Mouse (Mus musculus): ENCODE measurements around the gene Boll.
"Not testable (repeated sequence)": the region's sequence is repeated elsewhere in the genome, so short reads cannot be mapped to it uniquely, and the experiment has no call there.

Boll gene

GRCm38 (mm10) chr1:55363044-55363565, at the start of gene Boll:
Gene Boll (minus strand): TSS chr1:55363469.
- ChIA-PET CTCF (interaction anchor here in 3 of 4 experiments (0.5 to 2.6 kb wide), 27 partner anchors 12 to 551 kb away, joined by 3 to 16 read pairs (median 4); partner anchors contain the start of gene Coq10b (in 1 of the 3)), POLR2A (interaction anchor here in 3 of 4 experiments (1.0 to 1.8 kb wide), 6 partner anchors 10 to 163 kb away, joined by 3 to 4 read pairs (median 3); no protein-coding TSS in a partner anchor)

- CTCF ChIA-PET: no interaction called here
- POLR2A ChIA-PET: no interaction called here
These were observed 49.3 kb upstream of the Boll start for GRCm38 (mm10) chr1:55412569-55412968.

GRCm38 (mm10) chr1:55411079-55411478, 47.8 kb upstream of the Boll start:
- POLR2A ChIA-PET: no interaction called here
- CTCF ChIA-PET: interaction anchor here in 1 of 4 experiments (0.6 kb wide), 1 partner anchor 16 kb away, joined by 3 read pairs; no protein-coding TSS in a partner anchor

GRCm38 (mm10) chr1:55410670-55411069, 47.4 kb upstream of the Boll start:
- ChIA-PET CTCF (interaction anchor here in 1 of 4 experiments (0.6 kb wide), 1 partner anchor 15 kb away, joined by 3 read pairs; no protein-coding TSS in a partner anchor), POLR2A (no interaction called here)

- ChIA-PET CTCF (interaction anchor here in 3 of 4 experiments (0.6 to 1.0 kb wide), 3 partner anchors 37 to 432 kb away, joined by 3 read pairs; no protein-coding TSS in a partner anchor), POLR2A (interaction anchor here in 1 of 4 experiments (0.6 kb wide), 1 partner anchor 180 kb away, joined by 6 read pairs; no protein-coding TSS in a partner anchor)
These were observed 43.5 kb upstream of the Boll start for GRCm38 (mm10) chr1:55406531-55407375.

GRCm38 (mm10) chr1:55406023-55406413, 42.7 kb upstream of the Boll start:
- CTCF ChIA-PET: interaction anchor here in 3 of 4 experiments (0.5 to 2.8 kb wide), 3 partner anchors 171 to 468 kb away, joined by 3 to 14 read pairs (median 7); no protein-coding TSS in a partner anchor
- POLR2A ChIA-PET: no interaction called here

GRCm38 (mm10) chr1:55405272-55406022, 42.2 kb upstream of the Boll start, which contains the start of gene Plcl1:
Gene Plcl1 (plus strand): TSS chr1:55405921.
- ChIA-PET CTCF (interaction anchor here in 3 of 4 experiments (0.5 to 2.8 kb wide), 7 partner anchors 81 to 469 kb away, joined by 3 to 14 read pairs (median 7); no protein-coding TSS in a partner anchor), POLR2A (interaction anchor here in 1 of 4 experiments (0.6 kb wide), 1 partner anchor 1550 kb away, joined by 5 read pairs; no protein-coding TSS in a partner anchor)

GRCm38 (mm10) chr1:55404439-55404838, 41.2 kb upstream of the Boll start:
- CTCF ChIA-PET: interaction anchor here (0.6 to 2.8 kb wide), 21 partner anchors 23 to 1989 kb away, joined by 3 to 14 read pairs (median 4); partner anchors contain the start of gene Boll (in 1 of the 4)
- POLR2A ChIA-PET: interaction anchor here in 1 of 4 experiments (0.9 kb wide), 1 partner anchor 82 kb away, joined by 3 read pairs; no protein-coding TSS in a partner anchor

GRCm38 (mm10) chr1:55399891-55400290, 36.6 kb upstream of the Boll start:
- ChIA-PET POLR2A (no interaction called here), CTCF (interaction anchor here in 1 of 4 experiments (0.7 kb wide), 1 partner anchor 157 kb away, joined by 3 read pairs; no protein-coding TSS in a partner anchor)

GRCm38 (mm10) chr1:55383114-55383773, 20.0 kb upstream of the Boll start:
- POLR2A ChIA-PET: no interaction called here

GRCm38 (mm10) chr1:55380527-55380926, 17.3 kb upstream of the Boll start:
- ChIA-PET CTCF (interaction anchor here in 2 of 4 experiments (0.6 to 1.2 kb wide), 4 partner anchors 24 to 141 kb away, joined by 3 to 5 read pairs (median 4); no protein-coding TSS in a partner anchor), POLR2A (interaction anchor here in 1 of 4 experiments (0.6 kb wide), 1 partner anchor 80 kb away, joined by 3 read pairs; no protein-coding TSS in a partner anchor)

More at GRCm38 (mm10) chr1:55383114-55383773, 20.0 kb upstream of the Boll start:
- CTCF ChIA-PET: interaction anchor here in 3 of 4 experiments (0.6 to 2.0 kb wide), 12 partner anchors 15 to 1227 kb away, joined by 3 to 9 read pairs (median 3); partner anchors contain the start of gene Boll (in 1 of the 3)

GRCm38 (mm10) chr1:55372626-55373025, 9.4 kb upstream of the Boll start:
- ChIA-PET CTCF (interaction anchor here in 1 of 4 experiments (1.1 kb wide), 1 partner anchor 466 kb away, joined by 3 read pairs; no protein-coding TSS in a partner anchor), POLR2A (no interaction called here)

GRCm38 (mm10) chr1:55363586-55363985, 317 bp upstream of the Boll start:
- POLR2A ChIA-PET: interaction anchor here in 3 of 4 experiments (1.0 to 1.8 kb wide), 6 partner anchors 10 to 163 kb away, joined by 3 to 4 read pairs (median 3); no protein-coding TSS in a partner anchor
- CTCF ChIA-PET: interaction anchor here in 3 of 4 experiments (0.5 to 2.6 kb wide), 27 partner anchors 12 to 511 kb away, joined by 3 to 16 read pairs (median 4); partner anchors contain the start of gene Coq10b (in 1 of the 3)

GRCm38 (mm10) chr1:55362634-55363033, 635 bp downstream of the Boll start:
- CTCF ChIA-PET: interaction anchor here in 3 of 4 experiments (0.6 to 2.6 kb wide), 21 partner anchors 11 to 551 kb away, joined by 3 to 16 read pairs (median 5); no protein-coding TSS in a partner anchor
- POLR2A ChIA-PET: interaction anchor here in 3 of 4 experiments (1.0 to 1.8 kb wide), 4 partner anchors 18 to 162 kb away, joined by 3 to 4 read pairs (median 3); no protein-coding TSS in a partner anchor

- CTCF ChIA-PET: interaction anchor here in 2 of 4 experiments (0.6 to 1.7 kb wide), 2 partner anchors 11 to 407 kb away, joined by 3 to 6 read pairs; partner anchors contain the start of gene Boll (in 1 of the 2)
- POLR2A ChIA-PET: interaction anchor here in 1 of 4 experiments (1.0 kb wide), 1 partner anchor 300 kb away, joined by 3 read pairs; the partner anchor contains the start of gene Coq10b
These were observed 11.4 kb downstream of the Boll start for GRCm38 (mm10) chr1:55351914-55352313.

- CTCF ChIA-PET, POLR2A ChIA-PET: not testable (repeated sequence)
These were observed 37.8 kb downstream of the Boll start for GRCm38 (mm10) chr1:55325496-55325895.

GRCm38 (mm10) chr1:55301077-55301476, 62.2 kb downstream of the Boll start:
- CTCF ChIA-PET: interaction anchor here in 3 of 4 experiments (0.6 to 1.1 kb wide), 7 partner anchors 10 to 269 kb away, joined by 3 to 6 read pairs (median 4); no protein-coding TSS in a partner anchor
- POLR2A ChIA-PET: no interaction called here

All from embryonic stem cell, embryonic (primary cell).